Mouse (Mus musculus) forelimb bud, embryonic 11.5 days (tissue): ENCODE measurements around the gene Dock1.

ENCODE experiments used
- DNase-seq: peaks from one replicate; pipeline ENCODE4 v3.0.0-alpha.2; 2012; ENCODE audit warnings: low read depth, low spot score

Dock1 gene

DNA sequence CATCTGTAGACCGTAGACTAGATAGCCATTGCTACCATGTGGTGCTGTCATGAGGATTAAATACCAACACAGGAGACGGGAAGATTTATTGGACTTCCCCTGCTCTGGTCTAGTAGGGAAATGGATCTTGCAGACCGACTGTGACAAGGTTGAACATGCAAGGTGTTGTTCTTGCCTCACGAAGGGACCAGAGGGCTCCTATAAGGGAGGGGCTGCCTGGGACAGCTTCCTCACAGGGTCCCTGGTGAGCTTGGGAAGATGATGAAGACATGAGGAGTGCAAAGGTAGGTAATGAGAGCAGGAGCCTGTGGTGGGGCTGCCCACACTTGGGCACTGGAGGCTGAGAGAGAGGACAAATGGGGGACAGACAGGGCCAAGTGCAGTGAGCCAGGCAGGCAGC is 25.0 kb downstream of the Dock1 start:
- DNase-seq, result no peak

DNA sequence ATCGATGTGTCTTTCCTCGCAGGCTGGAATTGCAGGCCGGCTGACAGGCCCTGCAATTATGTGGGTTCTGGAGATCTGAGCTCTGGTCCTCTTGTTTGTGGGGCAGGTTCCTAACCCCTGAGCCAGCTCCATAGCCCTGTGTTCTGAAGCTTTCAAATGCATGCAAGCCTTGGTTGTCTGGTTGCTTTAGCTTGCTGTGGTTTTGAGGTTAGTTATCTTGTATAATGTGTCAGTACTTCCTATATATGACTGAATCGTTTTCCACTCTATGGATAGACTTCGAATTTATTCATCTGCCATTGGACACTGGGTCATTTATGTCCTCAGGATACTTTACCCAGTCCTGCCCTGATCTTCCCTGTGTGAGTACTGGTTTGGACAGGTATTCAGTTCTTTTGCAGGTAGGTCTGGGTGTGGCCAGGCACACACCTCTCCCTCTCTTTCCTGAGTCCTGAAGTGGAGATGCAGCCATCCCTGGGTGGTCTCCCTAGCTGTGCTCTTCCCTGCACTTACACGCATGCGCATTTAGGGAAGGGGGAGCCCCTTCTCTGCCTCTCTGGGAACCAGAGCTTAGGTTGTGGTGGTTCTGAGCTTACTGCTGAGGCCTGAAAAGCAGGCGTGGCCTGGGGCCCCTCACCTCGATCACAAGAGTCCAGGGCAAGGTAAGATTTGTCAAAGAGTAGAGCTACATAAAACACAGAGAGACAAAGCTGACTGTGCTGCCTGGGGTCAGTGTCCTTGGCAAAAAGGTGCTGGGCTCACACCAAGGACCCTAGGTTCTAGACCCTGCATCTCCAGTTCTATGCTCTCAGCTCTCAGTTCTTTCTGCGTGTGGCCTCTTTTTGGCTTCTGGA is 25.9 kb downstream of the Dock1 start:
- no peak for DNase-seq

DNA sequence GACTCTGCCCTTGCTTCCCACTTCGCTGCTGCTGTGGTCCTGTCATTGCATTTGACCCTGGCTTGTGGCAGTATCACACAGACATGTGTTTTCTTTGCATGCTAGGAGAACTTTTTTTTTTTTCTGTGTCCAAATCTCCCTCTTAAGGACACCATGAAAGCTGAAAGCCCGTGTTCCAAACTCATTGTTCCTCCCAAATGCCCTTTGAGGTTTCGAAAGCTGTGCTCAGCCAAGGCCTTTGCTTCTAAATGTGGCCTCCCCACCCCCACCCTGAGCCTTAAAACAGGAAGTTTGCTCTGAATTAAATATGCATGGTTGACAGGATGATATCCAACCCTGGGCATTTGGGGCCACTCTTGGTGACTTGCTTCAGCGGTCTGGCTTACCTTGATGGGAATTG is 27.0 kb downstream of the Dock1 start:
- DNase-seq, result no peak

DNA sequence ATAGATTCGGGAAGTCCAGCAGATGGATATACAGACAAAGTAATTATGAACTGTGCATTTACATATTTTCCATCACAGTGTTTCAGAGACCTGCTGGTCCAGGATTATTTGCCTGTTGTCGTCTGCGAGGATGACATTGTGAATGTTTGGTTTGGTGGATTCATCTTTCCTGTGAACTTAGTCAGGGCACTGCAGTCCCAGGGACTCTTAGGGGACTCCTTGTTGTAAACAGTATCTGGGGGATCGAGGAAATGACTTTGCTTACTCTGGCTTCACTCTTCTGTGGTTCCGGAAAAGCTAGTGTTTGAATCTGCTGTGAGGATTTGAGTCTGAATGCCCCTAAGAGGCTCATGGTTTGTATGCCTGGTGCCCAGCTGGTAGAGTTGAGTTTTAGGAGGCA is 27.8 kb downstream of the Dock1 start:
- no peak for DNase-seq

DNA sequence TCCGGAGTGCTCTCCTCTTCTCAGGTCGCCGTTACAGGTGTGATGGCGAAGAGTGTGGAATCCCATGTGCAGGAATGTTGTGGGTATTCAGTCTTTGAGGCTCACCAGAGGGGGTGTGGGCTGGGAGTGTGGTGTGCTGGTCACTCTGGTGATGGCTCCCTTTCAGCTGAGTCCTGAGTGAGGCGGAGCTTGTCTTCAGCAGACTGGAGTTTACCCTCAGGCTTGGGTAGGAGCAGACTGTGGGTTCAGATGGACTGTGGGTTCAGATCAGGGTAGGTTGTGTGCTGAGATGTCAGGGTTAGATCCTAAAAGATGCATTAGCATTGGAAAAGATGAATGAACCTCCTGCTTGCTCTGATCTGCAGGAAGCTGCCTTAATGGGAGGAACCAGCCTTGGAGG is 29.5 kb downstream of the Dock1 start:
- no peak for DNase-seq

DNA sequence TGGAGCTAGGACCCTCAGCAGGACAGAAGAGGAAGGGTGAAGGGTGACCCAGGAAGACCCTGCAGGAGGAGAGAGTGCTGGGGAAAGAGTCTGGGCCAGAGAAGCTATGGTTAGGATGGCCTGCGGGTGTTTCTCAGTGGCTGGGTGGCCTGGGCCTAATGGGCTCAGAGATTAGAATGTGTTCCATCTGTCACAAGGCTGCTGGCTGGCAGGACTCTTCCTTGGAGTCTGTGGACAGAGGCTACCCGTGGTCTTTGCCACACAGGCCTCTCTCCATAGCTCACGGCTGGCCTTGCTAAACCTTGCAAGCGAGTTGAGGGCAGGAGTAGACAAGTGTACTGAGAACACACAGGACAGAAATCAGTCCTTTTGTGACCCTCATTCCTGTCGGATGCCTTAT is 32.0 kb downstream of the Dock1 start:
- no peak for DNase-seq

DNA sequence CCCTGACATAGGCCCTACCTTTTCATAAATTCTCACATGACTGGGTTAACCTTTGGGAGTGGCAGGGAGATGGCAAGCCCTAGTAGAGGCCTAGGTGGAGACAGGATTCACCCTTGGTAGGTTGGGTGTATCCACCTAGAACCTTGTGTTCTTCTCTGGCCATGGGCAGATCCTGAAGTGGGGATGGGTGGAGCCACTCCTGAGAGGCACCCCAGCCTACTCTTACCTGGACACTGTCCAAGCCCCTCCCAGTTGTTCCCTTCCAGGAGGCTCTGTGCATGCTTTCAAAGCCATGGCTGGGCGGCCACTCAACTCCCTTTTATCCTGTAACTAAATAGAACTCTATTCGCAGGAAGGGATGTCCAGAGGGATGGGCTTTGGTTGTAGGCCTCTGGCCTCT is 33.2 kb downstream of the Dock1 start:
- DNase-seq, result no peak

DNA sequence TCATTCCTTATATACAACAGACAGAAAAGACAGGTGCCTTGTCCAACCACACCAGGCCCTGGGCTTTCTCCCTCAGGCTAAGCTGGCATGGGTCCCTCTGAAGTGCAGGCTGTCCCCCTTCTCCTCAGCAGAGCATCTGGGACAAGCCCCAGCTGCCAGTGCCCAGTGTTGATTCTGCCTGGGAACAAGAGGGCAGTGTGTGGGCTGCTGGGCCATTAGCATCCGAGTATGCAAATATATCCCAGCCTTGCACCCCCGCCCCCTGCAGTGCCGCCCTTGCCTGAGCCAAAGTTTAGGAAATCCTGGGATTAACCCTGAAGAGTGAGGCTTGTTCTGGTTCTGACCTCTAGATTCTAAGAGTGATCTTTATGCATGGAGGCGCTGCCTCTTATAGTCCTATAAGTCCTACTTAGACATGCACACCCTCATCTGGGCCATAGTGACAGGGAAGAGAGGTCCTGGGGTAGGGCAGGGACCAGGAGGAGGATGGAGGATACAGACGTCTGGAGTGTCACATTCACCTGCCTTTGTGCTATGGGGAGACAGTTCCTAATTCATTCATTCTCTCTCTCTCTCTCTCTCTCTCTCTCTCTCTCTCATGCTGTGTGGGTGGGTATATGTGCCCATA is 38.9 kb downstream of the Dock1 start:
- no peak for DNase-seq

DNA sequence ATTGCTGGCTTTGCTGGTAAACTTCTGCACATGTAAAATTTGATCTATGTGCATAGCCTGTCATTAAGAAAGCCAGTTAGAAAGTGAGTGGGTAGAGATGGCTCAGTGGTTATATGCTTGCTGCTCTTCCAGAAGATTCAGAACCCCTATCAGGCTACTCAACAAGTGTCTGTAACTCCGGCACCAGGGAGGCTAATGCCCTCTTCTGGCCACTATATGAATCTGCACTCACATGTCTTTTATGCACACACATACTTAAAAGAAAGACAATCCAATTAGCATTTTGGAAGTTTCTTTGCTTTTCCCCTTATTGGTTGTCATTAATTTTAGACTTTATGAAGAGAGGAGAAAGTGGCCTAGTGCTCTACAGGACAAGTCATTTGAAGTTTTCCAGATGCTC is 41.1 kb downstream of the Dock1 start:
- no peak for DNase-seq

DNA sequence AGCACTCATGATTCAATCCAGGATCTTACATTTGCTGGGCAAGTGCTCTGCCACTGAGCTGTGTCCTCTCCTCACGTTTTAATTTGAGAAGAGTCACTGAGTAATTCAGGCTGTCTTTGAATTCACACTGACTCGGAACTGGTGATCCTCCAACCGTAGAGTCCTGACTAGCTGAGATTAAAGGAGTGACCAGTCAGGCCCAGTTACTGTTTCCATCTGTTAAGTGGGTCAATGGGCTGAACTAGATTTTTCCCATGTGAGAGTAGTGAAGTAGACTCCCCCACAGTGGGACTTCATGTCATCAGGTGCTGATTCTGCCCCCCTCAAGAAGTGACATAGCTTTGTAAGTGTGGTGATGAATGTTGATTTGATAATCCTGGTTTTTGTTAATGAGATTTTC is 49.0 kb downstream of the Dock1 start:
- DNase-seq, result no peak

DNA sequence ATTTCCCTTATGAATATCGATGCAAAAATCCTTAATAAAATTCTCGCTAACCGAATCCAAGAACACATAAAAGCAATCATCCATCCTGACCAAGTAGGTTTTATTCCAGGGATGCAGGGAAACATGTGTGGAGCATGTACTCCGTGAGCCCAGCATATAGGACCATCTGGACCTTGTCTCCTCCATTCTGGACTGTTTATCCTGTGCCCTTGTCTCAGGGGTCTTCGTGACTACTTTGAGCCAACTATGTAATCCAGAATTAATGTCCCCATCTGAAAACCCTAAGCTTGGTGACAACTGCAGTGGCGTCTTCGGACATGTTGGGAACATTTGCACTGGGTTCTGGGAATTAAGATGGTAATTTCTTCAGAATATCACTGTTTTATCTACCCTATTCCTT is 51.9 kb downstream of the Dock1 start:
- no peak for DNase-seq

DNA sequence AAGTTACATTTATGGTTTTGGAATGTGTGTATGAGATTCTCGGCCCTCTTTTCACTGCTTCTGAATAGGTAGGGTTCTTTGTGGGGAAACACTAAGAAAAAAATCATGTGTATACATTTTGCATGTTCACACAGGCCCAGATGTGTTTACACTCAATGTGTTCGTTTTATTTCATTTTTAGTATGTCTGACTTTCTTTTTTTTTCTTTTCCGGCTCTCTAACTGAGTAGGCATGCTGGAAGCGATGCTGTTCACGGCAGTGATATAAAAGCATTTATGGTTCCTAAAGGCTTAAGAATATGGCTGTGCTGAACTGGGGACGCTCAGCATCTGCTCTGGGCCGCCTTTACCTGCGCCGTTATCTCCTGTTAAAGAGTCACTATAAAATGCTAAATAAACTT is 52.5 kb downstream of the Dock1 start:
- DNase-seq, result no peak

DNA sequence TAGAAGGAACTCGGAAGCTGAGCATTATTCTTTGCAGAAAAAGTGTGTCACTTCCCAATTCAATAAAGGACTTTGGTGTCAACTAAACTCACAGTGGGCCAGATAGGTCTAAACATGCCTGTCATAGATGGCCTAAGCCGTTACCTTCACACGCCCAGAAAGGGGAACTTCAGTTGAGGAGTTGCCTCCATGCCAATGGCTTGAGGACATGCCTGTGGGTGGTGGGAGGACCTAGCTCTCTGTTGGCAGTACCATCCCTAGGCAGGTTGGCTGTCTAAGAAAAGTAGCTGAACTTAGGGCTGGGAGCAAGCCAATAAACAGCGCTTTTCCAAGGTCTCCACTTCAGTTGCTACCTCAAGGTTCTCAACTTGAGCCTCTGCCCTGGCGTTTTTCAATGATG is 53.1 kb downstream of the Dock1 start:
- DNase-seq, result no peak

DNA sequence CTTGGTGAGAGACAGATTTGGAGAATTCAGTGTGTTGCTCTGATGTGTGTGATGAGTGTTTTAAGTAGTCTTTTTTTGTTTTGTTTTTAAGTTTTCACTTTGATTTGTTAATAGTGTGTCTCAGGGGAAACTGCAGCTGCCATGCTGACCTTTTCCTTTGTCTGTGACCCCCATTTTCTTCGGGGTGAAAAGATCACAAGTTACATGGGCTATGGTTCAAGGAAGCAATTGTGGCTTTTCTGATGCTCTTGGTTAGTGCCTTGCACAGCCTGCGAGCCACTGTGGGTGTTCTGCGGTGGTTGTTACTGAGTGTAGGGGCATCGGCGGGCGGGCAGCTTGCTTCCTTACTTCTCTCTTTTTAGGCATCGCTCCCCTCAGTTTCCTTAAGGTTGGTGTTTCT is 54.4 kb downstream of the Dock1 start:
- no peak for DNase-seq

DNA sequence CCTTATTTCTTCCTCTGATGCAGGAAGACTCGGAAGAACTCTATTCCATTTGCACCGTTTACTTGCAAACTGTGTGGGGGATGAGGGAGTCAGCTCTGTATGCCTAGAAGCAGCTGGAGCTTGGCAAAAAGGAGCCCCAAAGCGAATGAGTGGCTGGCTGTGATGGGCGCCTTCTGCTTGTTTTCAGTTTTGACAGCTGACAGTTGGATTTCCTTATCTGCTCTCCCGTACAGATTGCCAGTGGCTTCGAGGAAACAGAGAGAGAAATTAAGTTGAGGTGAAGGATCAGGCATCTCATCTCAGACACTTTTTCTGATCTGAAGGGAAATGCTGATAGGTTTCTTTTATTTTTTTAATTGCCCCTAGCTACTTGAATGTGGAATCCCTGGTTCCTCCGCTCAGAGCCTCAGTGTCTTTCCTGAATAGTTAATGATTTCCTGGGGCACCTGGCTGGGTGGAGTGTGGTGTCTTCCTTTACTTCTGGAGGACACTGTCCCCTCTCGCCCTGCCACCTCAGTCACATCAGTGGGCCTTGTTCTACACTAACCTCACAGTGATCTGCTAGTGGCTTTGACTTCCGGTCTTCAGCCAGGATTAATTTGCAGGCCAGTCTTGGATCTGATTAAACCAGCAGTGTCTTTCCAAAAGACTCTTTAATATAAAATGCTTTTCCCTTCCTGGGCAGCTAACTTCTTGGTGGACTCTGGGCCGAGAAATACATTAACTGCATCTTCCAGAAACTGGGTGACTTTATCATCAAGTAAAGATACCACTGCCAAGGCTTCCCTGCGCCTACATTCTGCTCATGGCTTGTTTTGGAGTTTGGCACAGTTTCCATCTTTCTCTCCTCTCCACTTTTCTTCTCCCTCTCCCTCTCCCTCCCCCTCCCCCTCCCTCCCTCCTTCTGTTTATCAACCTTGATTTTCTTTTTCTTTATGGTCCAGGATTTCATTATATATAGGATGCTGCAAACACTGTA is 55.4 kb downstream of the Dock1 start:
- DNase-seq, result no peak

DNA sequence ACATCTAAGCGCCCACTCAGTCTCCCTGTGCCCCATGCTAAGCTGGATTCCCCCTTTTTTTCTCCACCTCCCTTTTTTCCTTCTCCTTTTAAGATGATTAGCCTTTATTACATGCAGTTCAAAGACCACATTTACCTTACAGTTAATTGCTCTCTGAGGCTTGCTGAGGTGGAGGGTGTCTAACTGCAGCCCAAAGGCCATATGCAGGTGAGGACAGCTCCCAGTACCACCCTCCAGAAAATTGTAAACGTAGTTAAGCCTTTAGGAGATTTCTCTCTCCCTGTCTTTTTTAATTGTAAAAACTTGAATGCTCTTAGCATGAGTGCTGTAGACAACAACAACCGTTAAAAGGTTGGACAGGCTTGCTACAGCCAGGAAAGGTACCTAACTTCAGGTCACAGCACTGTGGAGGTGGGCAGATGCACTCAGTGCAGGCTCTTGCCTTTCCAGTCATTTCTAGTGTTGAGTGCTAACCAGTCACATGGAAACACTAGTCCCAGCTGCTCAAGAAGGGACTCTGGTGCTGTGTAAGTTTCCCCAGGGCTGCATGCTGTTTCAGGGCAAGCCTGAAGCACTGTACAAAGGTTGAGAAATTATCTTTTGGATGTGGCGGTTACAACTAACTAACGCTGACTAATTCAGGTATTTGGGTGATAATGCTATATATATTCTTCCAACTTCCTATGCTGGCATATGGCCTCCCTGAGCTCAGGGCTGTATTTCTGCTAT is 56.2 kb downstream of the Dock1 start:
- DNase-seq, result no peak

DNA sequence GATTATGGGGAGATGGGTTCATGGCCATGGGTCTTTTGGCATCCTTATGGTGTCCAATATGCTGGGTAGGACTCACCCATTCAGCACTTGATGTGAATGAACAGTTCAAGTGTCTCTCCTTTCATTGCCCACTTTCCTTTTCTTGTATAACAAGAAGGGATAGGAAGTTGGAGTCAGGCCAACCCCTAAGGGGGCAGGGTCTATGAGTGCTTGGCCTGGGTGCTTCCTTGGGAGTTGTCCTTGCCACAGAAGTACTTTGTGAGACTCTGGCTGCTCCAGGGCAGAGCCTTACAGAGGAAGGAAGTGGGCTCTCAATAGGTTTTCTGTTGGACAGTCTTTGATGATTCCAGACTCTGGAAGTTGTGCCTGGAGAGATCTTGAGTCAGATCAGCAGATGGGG is 58.9 kb downstream of the Dock1 start:
- no peak for DNase-seq

DNA sequence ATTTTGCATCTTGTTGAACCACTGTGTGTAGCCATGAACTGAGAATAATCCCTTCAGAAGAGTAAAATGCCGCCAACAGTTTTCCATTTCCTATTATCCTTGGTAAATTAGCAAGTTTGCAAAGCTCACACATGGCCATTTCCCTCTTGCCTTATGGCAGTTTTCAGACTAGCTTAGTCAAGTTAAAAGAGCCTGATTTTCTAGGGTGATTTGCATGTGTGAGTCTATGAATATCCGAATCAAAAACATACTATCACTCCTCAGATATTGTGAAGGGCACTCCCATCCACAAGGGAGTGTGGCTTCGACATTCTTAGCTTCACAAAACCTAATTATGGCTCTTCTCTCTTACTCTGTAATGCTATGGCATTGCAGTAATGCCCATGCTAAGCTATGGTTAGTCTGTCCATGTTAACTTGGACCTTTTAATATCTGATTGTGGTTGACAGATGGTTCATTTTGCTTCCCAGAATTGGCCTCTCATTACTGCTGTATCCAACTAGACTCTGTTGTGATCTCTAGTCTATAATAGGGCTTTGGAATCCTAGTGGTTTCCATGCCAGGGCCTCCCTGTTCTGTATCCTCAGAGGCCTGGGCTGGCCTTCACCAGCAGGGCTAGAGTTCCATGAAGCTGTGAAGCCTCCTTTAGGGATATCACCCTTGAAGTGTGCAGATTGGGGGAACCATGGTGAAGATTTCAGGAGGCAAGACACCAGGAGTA is 60.1 kb downstream of the Dock1 start:
- DNase-seq, result no peak

DNA sequence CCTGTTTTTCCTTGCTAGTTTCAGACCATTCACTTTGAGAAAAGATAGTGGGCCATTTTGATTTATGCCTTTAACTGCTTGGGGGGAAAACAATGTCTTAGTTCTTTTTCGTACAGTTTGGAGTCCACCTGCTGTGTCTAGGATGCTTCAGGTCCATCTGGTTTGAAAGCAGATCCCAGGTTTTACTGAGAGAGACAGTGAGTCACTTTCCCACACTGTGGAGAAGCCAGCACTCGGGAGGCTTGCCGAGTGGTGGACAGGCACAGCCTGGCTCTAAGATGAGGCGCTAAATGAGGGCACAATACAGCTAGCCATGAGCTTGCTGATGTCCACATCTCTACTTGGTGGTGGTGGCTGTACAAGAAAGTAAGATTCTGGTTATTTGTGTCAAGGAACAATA is 76.6 kb downstream of the Dock1 start:
- DNase-seq, result no peak

DNA sequence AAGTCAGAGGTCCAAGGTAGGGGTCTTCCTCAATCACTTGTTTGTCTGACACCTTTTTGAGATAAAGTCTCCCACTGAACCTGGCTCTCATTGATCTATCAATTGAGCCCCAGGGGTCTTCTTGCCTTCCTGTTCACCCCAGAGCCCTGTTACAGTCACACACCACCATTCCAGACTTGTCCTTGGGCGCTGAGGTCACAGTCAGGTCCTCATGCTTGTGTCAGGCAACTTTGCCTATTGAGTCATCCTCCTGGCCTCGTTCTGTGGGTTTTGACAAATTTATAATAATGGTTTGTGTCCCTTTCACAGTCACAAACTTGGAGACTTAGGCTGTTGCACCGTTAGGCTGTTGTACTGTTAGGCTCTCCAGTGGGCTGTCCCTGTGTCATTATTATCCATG is 77.9 kb downstream of the Dock1 start:
- DNase-seq, result no peak

DNA sequence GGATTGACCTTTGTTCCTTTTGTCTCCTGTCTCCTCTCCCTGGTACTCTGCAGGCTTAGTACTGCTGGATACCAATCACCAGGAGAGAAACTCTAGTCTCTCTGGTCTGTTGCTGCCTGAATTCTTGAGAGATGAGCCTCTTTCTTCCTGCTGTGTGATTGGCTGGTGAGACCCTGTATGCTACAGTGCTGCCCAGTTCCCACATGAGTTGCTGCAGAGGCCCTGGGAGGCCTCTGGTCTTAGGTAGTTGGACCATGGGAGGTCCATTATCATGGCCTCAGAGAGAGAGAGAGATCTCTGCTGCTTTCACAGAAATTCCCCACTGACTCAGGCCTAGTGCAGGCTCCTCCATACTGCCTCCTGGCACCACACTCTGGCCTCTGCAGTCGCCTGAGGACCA is 79.2 kb downstream of the Dock1 start:
- no peak for DNase-seq
